Mouse (Mus musculus) heart, embryonic 11.5 days (tissue): ENCODE results near the gene Gpd2. TPM values are rescaled to one million over a fixed set of nuclear protein-coding genes. Genes with fewer than 3 reads are reported as not detected.

Experiments
- ATAC-seq: fragments of 200-750 bp; cut with Nextera tagmentation; replicated peaks from 2 replicates; pipeline ENCODE4 v1.8.0; 2017; ENCODE audit warnings: moderate library complexity; ENCODE audit not compliant: insufficient number of reproducible peaks, low FRiP score, low TSS enrichment
- H3K27ac ChIP-seq: fragments of 300-500 bp; sonication (generic); 2 replicates; pipeline ENCODE4 v1.5.1; 2014; ENCODE audit warnings: mild to moderate bottlenecking, low read depth, low read length
- H3K27me3 ChIP-seq: fragments of 300-500 bp; sonication (generic); 2 replicates; pipeline ENCODE4 v1.6.1; 2014; ENCODE audit warnings: mild to moderate bottlenecking, low read length, mixed read lengths; ENCODE audit not compliant: control insufficient read depth, insufficient read depth
- H3K36me3 ChIP-seq: fragments of 300-500 bp; sonication (generic); 2 replicates; pipeline ENCODE4 v1.6.1; 2014; ENCODE audit warnings: mild to moderate bottlenecking, low read length, moderate library complexity, mixed read lengths; ENCODE audit not compliant: control insufficient read depth, insufficient read depth
- H3K4me1 ChIP-seq: fragments of 300-500 bp; sonication (generic); 2 replicates; pipeline ENCODE4 v1.6.1; 2014; ENCODE audit warnings: low read length; ENCODE audit not compliant: control insufficient read depth, insufficient read depth
- H3K4me2 ChIP-seq: fragments of 300-500 bp; sonication (generic); 2 replicates; pipeline ENCODE4 v1.6.1; 2014; ENCODE audit warnings: mild to moderate bottlenecking, moderate library complexity
- H3K4me3 ChIP-seq: fragments of 300-500 bp; sonication (generic); 2 replicates; pipeline ENCODE4 v1.5.1; 2014; ENCODE audit warnings: low read depth, low read length
- H3K9ac ChIP-seq: fragments of 300-500 bp; sonication (generic); 2 replicates; pipeline ENCODE4 v1.6.1; 2014; ENCODE audit warnings: mild to moderate bottlenecking, low read depth, low read length, moderate library complexity
- H3K9me3 ChIP-seq: fragments of 300-500 bp; sonication (generic); replicated peaks from 2 replicates; pipeline ENCODE4 v1.6.1; 2016; ENCODE audit warnings: low read length; ENCODE audit not compliant: control insufficient read depth
- WGBS: fragments of 180-500 bp; shearing (Covaris S2); extraction: QIAGEN DNeasy Blood & Tissue Kit; methylation state at CpG from one replicate; pipeline ENCODE4 v1.1.7; 2014; ENCODE audit not compliant: insufficient replicate concordance; 5-methylcytosine and 5-hydroxymethylcytosine counted together
- polyA plus RNA-seq: library from polyadenylated mRNA; unstranded; fragments of >200 nt; fragmentation: Nextera tagmentation; extraction: Ambion mirVana; gene quantifications from 2 replicates; pipeline ENCODE4 v1.2.1, GENCODE M21; 2014

Gene Gpd2
- polyA plus RNA-seq, 1 experiment from 2014 or later, result 17.3 TPM

DNA sequence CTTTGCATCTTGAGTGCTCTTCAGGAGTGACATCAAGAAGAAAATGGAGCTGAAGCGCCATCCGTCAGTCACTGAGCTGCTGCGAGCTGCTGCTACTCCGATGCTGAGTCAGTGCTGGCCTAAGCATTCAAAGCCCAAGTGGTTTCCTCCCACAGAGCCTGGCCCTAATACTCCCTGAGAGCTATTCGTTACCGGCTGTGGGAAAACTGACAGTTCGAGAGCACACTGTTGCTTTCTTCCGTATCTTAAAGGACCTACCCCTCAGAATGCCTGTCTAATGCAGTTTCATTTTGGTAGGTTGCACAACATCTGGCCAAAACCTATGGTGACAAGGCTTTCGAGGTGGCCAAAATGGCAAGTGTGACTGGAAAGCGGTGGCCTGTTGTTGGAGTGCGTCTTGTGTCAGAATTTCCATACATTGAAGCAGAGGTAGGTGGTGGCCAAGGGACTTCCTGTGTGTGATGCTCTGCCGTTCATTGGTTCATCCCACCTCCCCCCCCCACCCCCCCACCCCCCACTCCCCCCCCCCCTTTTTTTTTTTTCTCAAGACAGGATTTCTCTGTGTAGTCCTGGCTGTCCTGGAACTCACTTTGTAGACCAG is 118.9 kb downstream of the Gpd2 start:
- no peak for ATAC-seq
- WGBS, result 79% methylated on average over 12 of the region's 12 CpGs
- Histone ChIP-seq H3K36me3 (no peaks in the 10 kb centered on the region), H3K9me3 (no peaks in the 10 kb centered on the region), H3K4me1 (no peaks in the 10 kb centered on the region), H3K4me3 (no peak overlapping the region), H3K4me2 (no peak overlapping the region), H3K27me3 (no peaks in the 10 kb centered on the region), H3K9ac (no peak overlapping the region), H3K27ac (no peak overlapping the region)

DNA sequence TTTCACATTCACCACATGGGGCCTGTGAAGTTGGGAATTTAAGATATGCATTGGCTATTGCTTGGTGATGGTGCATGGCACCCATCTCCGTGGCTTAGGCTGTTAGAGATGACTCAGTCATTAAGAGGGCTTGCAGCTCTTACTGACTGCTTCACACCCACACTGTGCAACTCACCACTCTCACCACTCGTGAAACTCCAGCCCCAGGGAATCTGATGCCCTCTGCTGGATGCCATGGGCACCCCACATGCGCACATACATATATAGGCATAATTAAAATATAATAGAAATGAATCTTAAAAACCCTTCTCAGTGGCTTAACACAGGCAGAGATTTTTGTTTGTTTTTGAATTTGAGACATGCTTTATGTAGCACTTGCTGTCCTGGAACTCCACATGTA is 125.1 kb downstream of the Gpd2 start:
- WGBS, result 79% methylated on average over 3 of the region's 3 CpGs
- H3K9ac ChIP-seq, result no peak overlapping the region
- no peak overlapping the region for H3K4me3 ChIP-seq
- H3K9me3 ChIP-seq, result no peaks in the 10 kb centered on the region
- no peak overlapping the region for H3K4me2 ChIP-seq
- H3K36me3 ChIP-seq, result no peaks in the 10 kb centered on the region
- no peaks in the 10 kb centered on the region for H3K27me3 ChIP-seq
- ATAC-seq, result no peak
- H3K27ac ChIP-seq, result no peak overlapping the region
- H3K4me1 ChIP-seq, result no peaks in the 10 kb centered on the region

DNA sequence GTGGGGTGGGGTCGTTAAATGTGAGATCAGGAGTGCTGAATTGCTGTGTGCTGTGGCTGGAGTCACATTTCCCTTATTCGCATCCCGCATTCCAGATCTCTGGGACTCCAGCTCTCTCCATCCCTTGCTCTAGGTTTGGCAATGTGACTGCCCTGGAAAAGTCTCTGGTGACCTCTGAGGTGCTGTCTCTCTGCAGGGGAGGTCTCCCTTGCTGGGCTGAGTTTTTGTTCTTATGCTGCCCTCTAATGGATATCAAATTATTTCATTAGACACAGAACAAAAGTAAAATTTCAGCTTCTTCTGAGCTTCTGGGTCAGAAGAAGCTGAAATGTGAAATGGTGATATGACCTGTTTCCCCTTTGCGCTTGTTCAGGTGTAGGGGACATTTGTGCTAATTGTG is 137.2 kb downstream of the Gpd2 start:
- Histone ChIP-seq H3K9ac (no peak overlapping the region), H3K27ac (no peak overlapping the region), H3K4me1 (no peaks in the 10 kb centered on the region), H3K36me3 (no peaks in the 10 kb centered on the region), H3K9me3 (no peaks in the 10 kb centered on the region), H3K4me3 (no peak overlapping the region), H3K4me2 (no peak overlapping the region), H3K27me3 (no peaks in the 10 kb centered on the region)
- WGBS, result 31% methylated on average over 4 of the region's 4 CpGs
- no peak for ATAC-seq

DNA sequence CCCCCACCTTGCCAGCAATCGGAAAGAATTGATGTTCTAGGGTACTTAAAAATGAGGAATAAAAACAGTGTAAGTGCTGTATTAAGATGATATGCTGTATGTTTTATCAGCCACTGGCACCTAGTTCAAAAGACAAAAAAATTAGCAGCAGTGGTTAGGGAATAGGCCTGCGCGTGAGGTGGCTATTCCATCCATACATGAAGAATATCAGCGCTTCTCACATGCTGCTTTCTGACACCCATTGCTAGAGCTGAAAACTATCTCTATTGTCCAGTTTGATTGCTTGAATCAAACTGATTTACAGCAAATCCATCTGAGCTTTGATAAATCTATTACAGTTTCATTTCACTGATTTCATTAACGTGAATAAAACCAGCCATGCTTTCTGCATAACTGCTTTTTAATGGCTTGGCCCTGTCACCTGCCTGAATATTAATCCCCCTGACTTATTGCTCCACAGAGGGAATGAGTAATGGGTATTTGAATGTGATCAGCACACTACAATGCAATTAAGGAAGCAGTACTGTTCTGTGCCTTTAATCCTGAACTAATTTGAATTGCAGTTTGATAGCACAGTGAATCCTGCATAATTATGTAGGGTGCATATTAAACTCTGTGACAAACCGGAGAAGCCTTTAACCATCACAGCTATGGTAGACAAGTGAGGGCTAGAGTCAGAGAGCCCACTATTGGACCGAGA is 137.9 kb downstream of the Gpd2 start:
- no peaks in the 10 kb centered on the region for H3K9me3 ChIP-seq
- no peaks in the 10 kb centered on the region for H3K4me1 ChIP-seq
- no peak overlapping the region for H3K4me3 ChIP-seq
- H3K36me3 ChIP-seq, result no peaks in the 10 kb centered on the region
- H3K27ac ChIP-seq, result no peak overlapping the region
- 86% methylated on average over 7 of the region's 7 CpGs for WGBS
- no peak overlapping the region for H3K9ac ChIP-seq
- no peak overlapping the region for H3K4me2 ChIP-seq
- no peaks in the 10 kb centered on the region for H3K27me3 ChIP-seq
- ATAC-seq, result no peak

DNA sequence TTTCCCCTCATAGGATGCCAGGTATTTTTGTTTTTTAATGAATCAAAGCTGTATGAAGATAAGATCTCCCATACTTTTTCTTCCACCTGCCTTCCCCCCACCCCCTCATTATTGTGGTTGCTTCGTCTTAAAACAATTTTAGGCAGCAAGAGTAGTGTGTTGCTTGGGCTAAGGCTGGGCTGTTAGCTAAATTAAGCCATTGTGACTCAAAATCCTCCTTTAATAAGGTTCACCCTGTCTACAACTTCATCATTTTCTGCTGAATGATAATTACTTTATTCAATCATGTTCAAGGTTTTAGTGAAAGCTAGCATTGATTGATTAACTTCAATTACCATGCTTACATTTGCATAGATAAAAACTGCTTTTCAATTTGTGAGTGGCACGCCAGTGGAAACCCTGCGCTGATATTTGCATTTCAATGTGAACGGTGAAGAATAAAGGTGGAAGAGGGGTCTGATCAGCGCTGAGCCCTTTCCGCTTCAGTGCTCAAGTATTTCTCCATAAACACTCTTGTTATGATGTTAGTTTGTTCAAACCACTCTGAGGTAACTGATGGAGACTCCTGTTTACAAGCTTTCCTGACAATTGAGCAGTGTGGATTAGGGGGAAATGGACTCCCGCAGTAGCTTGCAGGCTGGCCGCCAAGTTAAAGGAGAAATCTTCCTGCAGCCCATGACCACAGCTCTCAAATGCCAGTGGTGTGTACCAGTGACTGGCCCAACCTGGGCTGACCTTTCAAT is 140.9 kb downstream of the Gpd2 start:
- no peaks in the 10 kb centered on the region for H3K4me1 ChIP-seq
- 38% methylated on average over 8 of the region's 8 CpGs for WGBS
- H3K27ac ChIP-seq, result no peak overlapping the region
- no peak overlapping the region for H3K4me2 ChIP-seq
- ATAC-seq, result no peak
- H3K27me3 ChIP-seq, result no peaks in the 10 kb centered on the region
- no peak overlapping the region for H3K4me3 ChIP-seq
- no peaks in the 10 kb centered on the region for H3K9me3 ChIP-seq
- H3K9ac ChIP-seq, result no peak overlapping the region
- H3K36me3 ChIP-seq, result no peaks in the 10 kb centered on the region

DNA sequence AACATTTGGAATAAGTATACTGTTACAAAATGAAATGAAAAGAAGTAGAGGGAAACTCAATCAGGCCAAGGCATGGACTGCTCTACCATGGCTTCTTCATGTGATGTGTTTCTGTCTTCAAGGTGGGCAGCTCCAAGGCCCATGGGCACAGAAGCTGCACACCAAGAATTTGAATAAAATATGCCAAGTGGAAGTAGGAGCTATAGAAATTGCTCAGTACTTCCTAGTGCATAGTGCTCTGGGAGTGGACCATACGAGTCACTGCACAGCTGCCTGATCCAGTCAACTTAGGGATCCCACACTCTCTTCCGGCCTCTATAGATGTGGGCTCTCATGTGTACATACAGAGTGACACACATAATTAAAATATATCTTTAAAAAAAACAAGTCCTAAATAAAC is 147.2 kb downstream of the Gpd2 start:
- Histone ChIP-seq H3K4me1 (no peaks in the 10 kb centered on the region), H3K4me3 (no peak overlapping the region), H3K4me2 (no peak overlapping the region), H3K27ac (no peak overlapping the region), H3K36me3 (no peaks in the 10 kb centered on the region), H3K27me3 (no peaks in the 10 kb centered on the region), H3K9me3 (no peaks in the 10 kb centered on the region), H3K9ac (no peak overlapping the region)
- WGBS, result 88% methylated on average over 2 of the region's 2 CpGs
- no peak for ATAC-seq

DNA sequence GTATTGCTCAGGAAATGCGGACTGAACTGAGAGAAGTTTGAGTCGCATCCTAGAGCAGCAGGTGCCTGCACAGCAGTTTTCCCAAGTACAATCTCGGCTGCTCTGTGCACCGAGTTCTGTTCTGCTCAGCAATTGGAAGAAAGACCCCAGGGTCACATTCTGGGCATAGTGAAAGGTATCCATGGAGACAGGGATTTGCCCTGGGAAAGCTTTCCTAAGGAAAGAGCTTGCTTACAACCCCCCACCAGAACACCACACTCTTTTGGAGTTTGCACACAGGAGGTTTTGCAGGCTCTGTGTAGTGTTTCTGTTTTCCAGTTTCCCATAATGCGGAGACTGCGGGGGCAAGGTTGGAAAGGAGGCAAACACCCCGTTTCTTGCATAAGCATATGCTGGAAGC is 150.4 kb downstream of the Gpd2 start:
- no peak for ATAC-seq
- Histone ChIP-seq H3K27me3 (no peaks in the 10 kb centered on the region), H3K4me2 (no peak overlapping the region), H3K9me3 (no peaks in the 10 kb centered on the region), H3K9ac (no peak overlapping the region), H3K27ac (no peak overlapping the region), H3K4me3 (no peak overlapping the region), H3K4me1 (no peaks in the 10 kb centered on the region), H3K36me3 (no peaks in the 10 kb centered on the region)
- WGBS, result 59% methylated on average over 7 of the region's 7 CpGs

DNA sequence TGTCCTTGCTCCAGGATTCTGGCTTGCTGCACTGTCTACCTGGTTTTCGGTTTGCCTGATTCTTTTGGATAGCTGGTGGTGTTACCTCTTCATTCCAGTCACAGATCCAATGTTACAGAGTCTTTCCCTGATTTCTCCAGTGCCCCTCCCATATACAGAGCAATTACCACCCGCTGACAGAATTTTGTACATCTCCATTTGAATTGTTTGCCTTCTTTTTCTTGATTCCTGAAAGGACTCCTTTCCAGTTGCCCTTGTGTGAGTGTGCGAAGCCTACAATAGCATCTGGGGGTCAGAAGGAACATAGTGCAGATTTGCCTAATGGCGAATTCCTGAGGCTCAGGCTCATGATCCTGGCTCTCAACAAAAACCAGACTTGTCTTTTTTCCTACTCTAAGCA is 157.6 kb downstream of the Gpd2 start:
- H3K4me3 ChIP-seq, result no peak overlapping the region
- no peak for ATAC-seq
- H3K4me2 ChIP-seq, result no peak overlapping the region
- no peaks in the 10 kb centered on the region for H3K36me3 ChIP-seq
- no peaks in the 10 kb centered on the region for H3K4me1 ChIP-seq
- H3K27me3 ChIP-seq, result no peaks in the 10 kb centered on the region
- no peak overlapping the region for H3K27ac ChIP-seq
- H3K9ac ChIP-seq, result no peak overlapping the region
- 79% methylated on average over 4 of the region's 4 CpGs for WGBS
- no peaks in the 10 kb centered on the region for H3K9me3 ChIP-seq
